ENCODE assay signal across 8 mouse cellular contexts in genomic region chr11:90391271-90392185, GRCm38 (mm10). TPM values are rescaled to one million over a fixed set of nuclear protein-coding genes. Genes with fewer than 3 reads are reported as not detected.
DNase-seq lines count a peak whose midpoint lies in the region; ATAC-seq lines count a peak whose summit lies in the region.

No protein-coding gene starts in this region.

- no peak for ATAC-seq in hindbrain, embryonic 11.5 days (ENCODE audit: low FRiP score)
- ATAC-seq in midbrain, embryonic 12.5 days (ENCODE audit: low FRiP score, low read depth): no peak
- no peak for ATAC-seq in frontal cortex, adult (ENCODE audit: low TSS enrichment)

- no peak overlapping the region for H3K27ac ChIP-seq in hindbrain, embryonic 11.5 days (ENCODE audit: low read depth, low read length)
- no peak overlapping the region for H3K27ac ChIP-seq in midbrain, embryonic 12.5 days (replicated peaks)

- H3K4me2 ChIP-seq in hindbrain, embryonic 11.5 days (replicated peaks; ENCODE audit: low read depth, low read length): peak overlapping the region; percentile 87
- H3K4me2 ChIP-seq in midbrain, embryonic 12.5 days (replicated peaks): peak overlapping the region; percentile 90

- H3K27me3 ChIP-seq in hindbrain, embryonic 11.5 days (ENCODE audit: control insufficient read depth, insufficient read depth, low read length): peaks cover 28% of the 10 kb centered on the region
- H3K27me3 ChIP-seq in midbrain, embryonic 12.5 days: peaks cover 61% of the 10 kb centered on the region

- peak; percentile 44 for DNase-seq in embryo, embryonic 10.5 days (ENCODE audit: low spot score)
- no peak for DNase-seq in embryo, embryonic 10 days (ENCODE audit: low spot score)
- DNase-seq in R1 (ENCODE audit: low read depth, low spot score): peak; percentile 80
- peak; percentile 23 for DNase-seq in hindbrain, embryonic 11.5 days (ENCODE audit: low spot score)
- DNase-seq in adrenal gland, adult (ENCODE audit: inconsistent age in 2 of 2, low spot score in 1 of 2): no peak
- no peak for DNase-seq in urinary bladder, postnatal 36 days (ENCODE audit: low spot score in 2 of 2)

- no peaks in the 10 kb centered on the region for H3K9me3 ChIP-seq in hindbrain, embryonic 11.5 days (ENCODE audit: control insufficient read depth, low read length)
- H3K9me3 ChIP-seq in midbrain, embryonic 12.5 days: no peaks in the 10 kb centered on the region

- H3K4me3 ChIP-seq in hindbrain, embryonic 11.5 days (ENCODE audit: low read depth, low read length): peak overlapping the region; percentile 42; the same call in 1 of the 2 replicates
- peak overlapping the region; percentile 50 for H3K4me3 ChIP-seq in midbrain, embryonic 12.5 days

- no peak overlapping the region for H3K9ac ChIP-seq in hindbrain, embryonic 11.5 days (ENCODE audit: low read depth, low read length)
- H3K9ac ChIP-seq in midbrain, embryonic 12.5 days (replicated peaks): no peak overlapping the region

- 12% methylated on average over 14 of the region's 14 CpGs for WGBS in hindbrain, embryonic 11.5 days
- WGBS in midbrain, embryonic 12.5 days: 9% methylated on average over 14 of the region's 14 CpGs

- no peaks in the 10 kb centered on the region for H3K36me3 ChIP-seq in hindbrain, embryonic 11.5 days (ENCODE audit: control insufficient read depth, insufficient read depth, low read length)
- H3K36me3 ChIP-seq in midbrain, embryonic 12.5 days: no peaks in the 10 kb centered on the region

- H3K4me1 ChIP-seq in hindbrain, embryonic 11.5 days (replicated peaks; ENCODE audit: control insufficient read depth, insufficient read depth, low read length): peaks cover 5% of the 10 kb centered on the region
- H3K4me1 ChIP-seq in midbrain, embryonic 12.5 days: peaks cover 23% of the 10 kb centered on the region

RNA-seq across cellular contexts. Expression of gene Hlf, which starts 0.8 kb away (rescaled TPM):
- 1.2 and 1.4 TPM in 2 replicates for polyA plus RNA-seq in hindbrain, embryonic 11.5 days (2014; fragmentation: Nextera tagmentation; extraction: Ambion mirVana)
- 4.2 and 5.3 TPM in 2 replicates for polyA plus RNA-seq in midbrain, embryonic 12.5 days (2016; fragmentation: Nextera tagmentation; extraction: Ambion mirVana)

Comparison
In these comparisons a context has a peak if more than half of its experiments do, and no peak if none do; other contexts are left out.
1. DNase-seq: peak in embryo, embryonic 10.5 days (single experiment), R1 (single experiment) and hindbrain, embryonic 11.5 days (single experiment); none in embryo, embryonic 10 days (single experiment), adrenal gland, adult (0 of 2) and urinary bladder, postnatal 36 days (0 of 2).